Mouse (Mus musculus) kidney, postnatal 10 days (tissue): ENCODE measurements around the gene Gm17581.
"Not testable (repeated sequence)": the region's sequence is repeated elsewhere in the genome, so short reads cannot be mapped to it uniquely, and the experiment has no call there.

Experiments
- DNase-seq: peaks from one replicate; pipeline ENCODE4 v3.0.0; 2021; ENCODE audit warnings: mixed read lengths

Gm17581 gene

GRCm38 (mm10) chr2:155735766-155736165 lies at the start of gene Gm17581:
Gm17581 (minus strand) TSS chr2:155735866.
- DNase-seq, result not testable (repeated sequence)

- DNase-seq, result no peak
These were observed 48.9 kb upstream of the Gm17581 start for GRCm38 (mm10) chr2:155784534-155784933.

GRCm38 (mm10) chr2:155779506-155779905 lies 43.8 kb upstream of the Gm17581 start:
- no peak for DNase-seq

DNA sequence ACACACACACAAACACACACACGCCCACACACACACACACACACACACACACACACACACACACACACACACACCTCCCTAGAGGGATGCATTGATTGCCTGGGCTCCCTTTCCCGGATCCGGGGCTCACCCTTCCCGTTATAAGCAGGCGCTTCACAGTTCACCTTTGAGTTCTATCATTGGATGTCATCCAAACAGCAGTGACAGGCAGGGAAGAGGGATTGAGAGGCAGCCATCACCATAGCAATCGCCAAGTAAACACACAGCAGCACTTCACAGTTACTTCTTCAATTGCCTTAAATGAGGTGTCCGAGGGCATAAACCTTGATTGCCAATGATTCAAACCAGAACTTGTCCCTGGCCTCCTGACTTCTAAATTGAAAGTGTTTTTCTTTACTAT lies 43.4 kb upstream of the Gm17581 start:
- no peak for DNase-seq

GRCm38 (mm10) chr2:155778004-155778403 lies 42.3 kb upstream of the Gm17581 start:
- DNase-seq, result no peak

GRCm38 (mm10) chr2:155777688-155777985 lies 42.0 kb upstream of the Gm17581 start:
- DNase-seq, result no peak

DNA sequence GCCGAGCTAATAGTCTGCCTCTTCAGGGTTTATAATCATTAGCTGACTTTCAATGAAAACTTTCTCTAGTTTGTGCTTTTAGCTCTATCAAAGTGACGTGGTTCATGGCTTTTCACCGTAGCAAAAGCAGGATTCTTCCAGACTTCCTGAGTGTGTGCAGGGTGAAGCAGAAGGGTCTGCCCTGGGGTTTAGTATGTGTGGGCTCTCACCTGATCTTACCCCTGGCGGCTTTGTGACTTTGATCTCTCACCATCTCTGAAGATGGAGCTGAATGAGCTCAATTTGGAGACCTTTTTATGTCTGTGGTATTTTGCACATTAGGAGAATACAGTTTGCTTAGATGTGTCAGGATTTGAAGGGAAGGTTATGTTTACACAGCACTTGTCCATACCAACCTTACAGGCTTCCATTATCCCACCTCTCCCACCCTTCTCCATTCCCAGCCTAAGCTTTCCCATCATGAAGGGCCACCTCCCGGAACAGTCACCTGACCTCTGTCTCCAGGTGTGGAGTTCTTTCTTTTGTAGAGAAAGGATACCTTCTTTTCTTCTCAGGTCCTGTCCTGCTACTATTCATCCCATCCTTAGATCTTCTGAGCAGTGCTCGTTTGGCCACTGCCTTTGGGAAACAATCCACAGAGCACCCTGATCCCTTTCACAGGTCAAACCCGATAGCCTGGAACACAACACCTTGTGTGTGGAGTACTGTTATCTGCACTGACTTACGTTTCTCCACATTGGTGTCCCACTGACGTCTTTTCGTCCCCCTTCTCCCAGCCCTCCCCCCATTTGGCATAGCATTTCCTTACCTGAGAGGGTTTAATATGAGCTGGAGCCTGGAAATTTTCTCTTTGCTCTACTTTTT lies 41.4 kb upstream of the Gm17581 start:
- DNase-seq, result no peak

DNA sequence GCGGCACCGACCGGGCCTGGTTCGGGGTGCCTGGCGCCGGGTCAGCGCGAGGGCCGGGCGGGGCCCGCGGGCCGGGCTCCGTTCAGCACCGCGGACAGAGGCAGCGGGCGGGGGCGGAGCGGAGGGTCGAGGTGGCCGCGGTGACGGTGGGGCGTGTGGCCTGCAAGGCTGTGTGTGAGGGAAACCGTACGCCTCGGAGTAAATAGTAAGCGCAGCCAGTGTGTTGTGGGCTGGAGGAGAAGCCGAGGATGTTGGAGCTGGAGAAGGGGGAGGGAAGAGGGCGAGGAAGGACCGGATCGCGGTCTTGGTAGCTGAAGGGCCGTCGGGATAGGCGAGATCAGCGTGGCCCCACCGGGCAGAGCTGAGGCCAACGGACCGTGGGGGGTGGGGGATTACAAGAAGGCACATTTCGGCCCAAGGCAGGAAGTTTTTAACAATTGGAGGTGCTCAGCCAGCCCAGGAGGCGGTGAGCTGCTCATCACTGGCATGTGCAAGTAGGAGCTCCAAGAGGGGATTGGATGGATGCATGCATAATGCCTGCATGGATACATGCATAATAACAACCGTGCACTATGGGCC lies 40.1 kb upstream of the Gm17581 start:
- DNase-seq, result peak; percentile 84

DNA sequence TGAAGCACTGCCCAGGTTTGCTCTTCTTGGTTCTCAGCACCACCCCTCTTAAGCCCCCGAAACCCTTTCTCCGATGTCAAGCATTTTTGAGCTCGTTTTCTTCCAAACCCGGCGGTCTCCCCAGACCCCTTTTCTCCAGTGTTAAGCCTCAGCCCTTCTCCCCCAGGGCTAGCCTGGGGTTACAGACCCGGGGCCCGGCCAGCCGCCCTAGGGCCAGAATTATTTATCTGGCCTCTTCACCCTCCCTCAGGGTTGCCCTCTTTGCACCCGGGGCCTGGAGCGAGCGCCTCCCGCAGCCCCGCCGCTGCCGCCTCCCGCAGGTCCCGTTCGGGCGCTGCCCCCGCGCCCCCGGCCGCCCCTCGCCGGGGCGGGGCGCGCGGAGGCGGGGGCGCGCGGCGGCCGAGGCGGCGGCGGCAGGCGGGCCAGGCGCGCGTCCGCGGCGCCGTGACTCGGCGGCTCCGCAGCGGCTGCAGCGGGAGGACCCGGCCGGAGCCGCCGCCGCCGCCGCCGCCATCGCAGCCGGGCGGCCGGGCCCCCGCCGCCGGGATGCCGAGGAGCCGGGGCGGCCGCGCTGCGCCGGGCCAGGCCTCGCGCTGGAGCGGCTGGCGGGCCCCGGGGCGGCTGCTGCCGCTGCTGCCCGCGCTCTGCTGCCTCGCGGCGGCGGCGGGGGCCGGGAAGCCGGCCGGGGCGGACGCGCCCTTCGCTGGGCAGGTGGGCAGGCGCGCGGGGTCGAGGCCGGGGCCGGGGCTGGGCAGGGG lies 39.4 kb upstream of the Gm17581 start, which contains the start of gene Mmp24:
Mmp24 (plus strand) TSS at position 416 of the 758 bp plus-strand sequence.
- no peak for DNase-seq

- no peak for DNase-seq
These were observed 38.7 kb upstream of the Gm17581 start for GRCm38 (mm10) chr2:155774261-155774926.

GRCm38 (mm10) chr2:155773664-155774063 lies 38.0 kb upstream of the Gm17581 start:
- no peak for DNase-seq

DNA sequence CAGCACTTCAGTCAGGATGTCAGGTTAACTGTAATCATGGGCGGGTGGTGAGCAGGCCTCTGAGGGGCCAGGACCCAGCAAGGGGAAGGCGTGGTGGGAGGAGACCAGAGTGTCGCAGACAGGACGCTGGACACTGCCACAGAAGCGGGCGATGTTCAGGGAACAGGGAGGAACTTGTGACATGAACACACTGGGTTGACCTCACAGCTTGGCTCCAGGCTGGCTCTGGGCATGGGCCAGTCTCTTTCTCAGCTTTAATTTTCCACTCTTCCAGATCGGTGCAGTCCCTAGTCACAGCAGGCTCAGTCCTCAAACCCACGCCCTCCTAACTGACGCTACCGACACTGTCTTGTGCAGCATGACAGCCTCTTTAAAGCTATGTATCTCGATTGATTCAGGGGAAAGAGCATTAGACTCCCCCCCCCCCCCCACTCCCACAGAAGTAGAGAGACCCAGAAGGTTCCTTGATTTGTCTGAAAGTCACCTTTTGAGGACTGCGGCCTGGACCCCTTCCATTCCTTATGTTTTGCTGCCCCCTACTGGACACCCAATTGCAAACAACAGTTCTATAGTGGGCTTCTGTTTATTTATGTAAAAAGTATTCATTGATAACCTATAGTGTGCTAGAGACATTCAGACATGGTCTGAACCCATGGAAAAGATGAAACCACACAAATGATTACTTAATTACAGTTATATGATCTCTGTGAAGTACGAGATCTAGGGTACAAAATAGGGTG lies 29.2 kb upstream of the Gm17581 start:
- peak; percentile 85 for DNase-seq

- peak; percentile 34 for DNase-seq
These were observed 21.3 kb upstream of the Gm17581 start for GRCm38 (mm10) chr2:155756855-155757566.

DNA sequence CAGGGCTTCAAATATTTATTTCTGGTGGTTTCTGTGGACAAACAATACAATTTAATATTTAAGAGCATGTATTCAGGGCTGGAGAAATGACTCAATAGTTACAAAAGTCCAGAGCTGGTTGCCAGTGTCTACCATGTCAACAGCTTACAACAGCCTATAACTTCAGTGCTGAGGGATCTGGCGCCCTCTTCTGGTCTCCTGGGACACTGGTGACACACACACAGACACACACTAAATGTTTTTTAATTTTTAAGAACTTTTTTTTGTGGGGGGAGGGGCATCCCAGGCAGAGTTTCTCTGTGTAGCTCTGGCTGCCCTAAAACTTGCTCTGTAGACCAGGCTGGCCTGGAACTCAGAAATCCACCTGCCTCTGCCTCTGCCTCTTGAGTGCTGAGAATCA lies 20.1 kb upstream of the Gm17581 start:
- peak; percentile 81 for DNase-seq

- DNase-seq, result peak; percentile 80
These were observed 15.5 kb upstream of the Gm17581 start, which contains the start of gene Procr for GRCm38 (mm10) chr2:155751014-155751786. Procr (plus strand) TSS chr2:155751117.

DNA sequence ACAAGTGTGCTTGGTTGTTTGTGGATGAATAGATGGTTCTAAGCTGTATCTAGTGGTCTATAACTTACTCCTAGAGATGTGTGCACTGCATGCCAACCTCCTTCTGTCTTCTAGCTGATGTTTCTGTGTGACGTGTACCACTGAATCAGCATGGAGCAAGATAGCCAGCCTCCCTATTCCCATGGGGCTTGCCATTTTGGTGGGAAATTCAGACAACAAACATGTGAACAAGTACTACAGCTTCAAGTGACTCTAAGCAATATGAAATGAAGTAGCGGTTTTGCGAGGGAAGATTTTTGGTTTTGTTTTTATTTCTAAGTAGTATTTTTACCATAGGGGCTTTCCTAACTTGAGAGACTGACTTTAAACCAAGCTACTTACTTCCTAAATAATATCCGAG lies 13.7 kb upstream of the Gm17581 start:
- DNase-seq, result no peak

GRCm38 (mm10) chr2:155745487-155745886 lies 9.8 kb upstream of the Gm17581 start:
- no peak for DNase-seq

GRCm38 (mm10) chr2:155743351-155743750 lies 7.7 kb upstream of the Gm17581 start:
- peak; percentile 18 for DNase-seq

DNA sequence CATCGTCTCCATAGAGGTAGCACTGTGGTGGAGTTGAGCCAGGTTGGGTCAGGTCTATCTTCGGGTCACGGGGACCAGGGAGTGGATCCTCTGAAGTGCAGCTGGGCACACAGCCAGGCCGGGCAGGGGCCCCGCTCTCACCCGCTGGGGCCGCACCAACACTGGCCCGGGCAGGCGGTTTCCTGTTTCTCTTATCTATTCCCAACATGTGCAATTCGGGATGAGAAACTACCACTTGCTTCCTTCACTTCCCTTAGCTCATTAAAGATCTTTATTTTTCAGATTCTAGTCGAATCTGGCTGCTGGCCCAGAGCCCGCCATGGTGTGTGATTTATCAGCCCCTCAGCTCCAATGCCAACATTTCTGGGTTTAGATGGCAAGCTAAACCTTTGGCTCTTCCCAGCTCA lies 7.3 kb upstream of the Gm17581 start:
- peak; percentile 82 for DNase-seq

DNA sequence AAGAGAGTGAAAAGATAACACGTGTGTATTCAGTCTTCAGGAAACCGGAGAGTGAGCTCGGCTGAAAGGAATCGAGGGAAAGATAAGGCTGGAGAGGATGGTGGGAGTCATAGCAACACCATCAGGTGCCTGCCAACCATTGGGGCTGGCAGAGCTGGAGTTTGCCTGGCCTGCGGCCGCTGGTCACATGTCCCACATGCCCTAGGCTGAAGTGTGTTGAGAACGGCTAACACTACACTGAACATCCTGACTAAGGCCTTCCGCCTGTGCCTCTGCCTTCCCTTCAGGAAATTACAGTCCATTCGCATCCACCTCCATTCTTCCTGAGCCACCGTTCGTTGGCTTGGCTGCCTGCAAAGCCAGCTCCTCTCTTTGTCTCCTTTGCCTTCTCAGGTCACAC lies 6.5 kb upstream of the Gm17581 start:
- DNase-seq, result peak; percentile 12

GRCm38 (mm10) chr2:155737803-155738202 lies 2.1 kb upstream of the Gm17581 start:
- no peak for DNase-seq
